Mouse (Mus musculus) layer of hippocampus, adult 9-10 months (tissue): ENCODE measurements around the gene H2-Q2.
"Not testable (repeated sequence)": the region's sequence is repeated elsewhere in the genome, so short reads cannot be mapped to it uniquely, and the experiment has no call there.

Source experiments
- DNase-seq: peaks from one replicate; pipeline ENCODE4 v3.0.0; 2022; ENCODE audit warnings: low spot score

H2-Q2 gene

GRCm38 (mm10) chr17:35342071-35342671, at the start of gene H2-Q2:
Gene H2-Q2, plus strand, starts transcription at chr17:35342242.
- DNase-seq: no peak

GRCm38 (mm10) chr17:35295796-35296195, 46.2 kb upstream of the H2-Q2 start:
- DNase-seq: peak; percentile 15

GRCm38 (mm10) chr17:35300261-35300945, 41.6 kb upstream of the H2-Q2 start:
- DNase-seq: not testable (repeated sequence)

GRCm38 (mm10) chr17:35301645-35302258, 40.3 kb upstream of the H2-Q2 start:
- DNase-seq: peak; percentile 80

GRCm38 (mm10) chr17:35303271-35303670, 38.8 kb upstream of the H2-Q2 start:
- DNase-seq: no peak

- no peak for DNase-seq
Observed at GRCm38 (mm10) chr17:35303756-35304350, 38.2 kb upstream of the H2-Q2 start.

- DNase-seq: no peak
Observed at GRCm38 (mm10) chr17:35304478-35304877, 37.6 kb upstream of the H2-Q2 start.

- not testable (repeated sequence) for DNase-seq
Observed at GRCm38 (mm10) chr17:35304921-35305320, 37.1 kb upstream of the H2-Q2 start.

GRCm38 (mm10) chr17:35318671-35319070, 23.4 kb upstream of the H2-Q2 start:
- no peak for DNase-seq

GRCm38 (mm10) chr17:35320327-35321081, 21.5 kb upstream of the H2-Q2 start, which contains the start of gene H2-Q1:
Gene H2-Q1, plus strand, starts transcription at chr17:35320405.
- no peak for DNase-seq

- DNase-seq: not testable (repeated sequence)
Observed at GRCm38 (mm10) chr17:35325124-35325523, 16.9 kb upstream of the H2-Q2 start.

- not testable (repeated sequence) for DNase-seq
Observed at GRCm38 (mm10) chr17:35326000-35326399, 16.0 kb upstream of the H2-Q2 start.

- DNase-seq: not testable (repeated sequence)
Observed at GRCm38 (mm10) chr17:35329714-35330113, 12.3 kb upstream of the H2-Q2 start.

- not testable (repeated sequence) for DNase-seq
Observed at GRCm38 (mm10) chr17:35331546-35331945, 10.5 kb upstream of the H2-Q2 start.

GRCm38 (mm10) chr17:35342711-35343476, 852 bp downstream of the H2-Q2 start:
- DNase-seq: no peak

- DNase-seq: not testable (repeated sequence)
Observed at GRCm38 (mm10) chr17:35347659-35348058, 5.6 kb downstream of the H2-Q2 start.

- DNase-seq: not testable (repeated sequence)
Observed at GRCm38 (mm10) chr17:35353275-35353674, 11.2 kb downstream of the H2-Q2 start.

GRCm38 (mm10) chr17:35354071-35354470, 12.0 kb downstream of the H2-Q2 start:
- no peak for DNase-seq

GRCm38 (mm10) chr17:35357086-35357485, 15.0 kb downstream of the H2-Q2 start:
- DNase-seq: no peak

- DNase-seq: no peak
Observed at GRCm38 (mm10) chr17:35358763-35359469, 16.9 kb downstream of the H2-Q2 start.

- DNase-seq: no peak
Observed at GRCm38 (mm10) chr17:35359470-35359862, 17.4 kb downstream of the H2-Q2 start.
